Mouse (Mus musculus) lung, adult 2 months (tissue): ENCODE data around the gene Bicdl1.

Experiments
- CTCF ChIP-seq: fragments of 200-500 bp; IDR thresholded peaks from 2 replicates; pipeline ENCODE4 v1.5.1; 2011; ENCODE audit warnings: mild to moderate bottlenecking, low read length, control low read depth; ENCODE audit not compliant: insufficient read depth
- POLR2A ChIP-seq: fragments of 200-500 bp; IDR thresholded peaks from 2 replicates; pipeline ENCODE4 v1.6.1; 2011; ENCODE audit warnings: low read depth, mild to moderate bottlenecking, control low read depth, low read length, borderline replicate concordance; ENCODE audit errors: extremely low read depth

- TF ChIP-seq POLR2A, result no peak
- TF ChIP-seq CTCF, result no peak
Measured at GRCm38 (mm10) chr5:115701215-115701614, 30.2 kb downstream of the Bicdl1 start.
